Mouse (Mus musculus) CH12.LX (cell line): ENCODE results near the gene Cirbp. TPM values are rescaled to one million over a fixed set of nuclear protein-coding genes. Genes with fewer than 3 reads are reported as not detected.

ENCODE experiments used
- DNase-seq: peaks from one replicate; pipeline ENCODE4 v3.0.0-alpha.2; 2013; ENCODE audit errors: extremely low read depth
- H3K27ac ChIP-seq: 2 replicates; pipeline ENCODE4 v1.5.1; 2012; ENCODE audit warnings: low read depth, mild to moderate bottlenecking, control low read depth, moderate library complexity; ENCODE audit not compliant: insufficient read depth
- H3K27me3 ChIP-seq: replicated peaks from 2 replicates; pipeline ENCODE3; 2012; ENCODE audit warnings: inconsistent platforms
- H3K36me3 ChIP-seq, 2 experiments: replicated peaks in 1 of 2; 2 replicates each; pipeline versions ENCODE3 to v1.6.1; 2012; ENCODE audit warnings: inconsistent platforms in 1 of 2, low read length in 1 of 2, mild to moderate bottlenecking in 1 of 2, mixed read lengths in 1 of 2, moderate library complexity in 1 of 2; ENCODE audit not compliant: control insufficient read depth in 1 of 2, insufficient read depth in 1 of 2
- H3K4me1 ChIP-seq, 2 experiments: 2 replicates each; pipeline ENCODE4 v1.6.1; 2012; ENCODE audit warnings: inconsistent platforms in 1 of 2, moderate library complexity in 1 of 2; ENCODE audit not compliant: insufficient read depth in 2 of 2, control insufficient read depth in 1 of 2
- H3K4me2 ChIP-seq: 2 replicates; pipeline ENCODE4 v1.6.1; 2012; ENCODE audit warnings: low read depth, mild to moderate bottlenecking, control low read depth; ENCODE audit not compliant: poor library complexity, insufficient read depth, severe bottlenecking
- H3K4me3 ChIP-seq, 3 experiments: fragments of 150-350 bp in 1 of 3; sonication (generic) in 1 of 3; replicated peaks in 1 of 3; 2 replicates each; pipeline versions ENCODE3 to v1.5.1; 2011 to 2012; ENCODE audit warnings: low read depth in 2 of 3, low read length in 2 of 3, mild to moderate bottlenecking in 2 of 3, moderate library complexity in 2 of 3, control low read depth in 1 of 3, improper control_type of control experiment in 1 of 3, inconsistent platforms in 1 of 3, mixed read lengths in 1 of 3; ENCODE audit not compliant: poor library complexity in 1 of 3
- H3K79me2 ChIP-seq: replicated peaks from 2 replicates; pipeline ENCODE4 v1.6.1; 2012; ENCODE audit warnings: mild to moderate bottlenecking, moderate library complexity; ENCODE audit not compliant: control insufficient read depth, poor library complexity, insufficient read depth, severe bottlenecking; ENCODE audit errors: extremely low read depth
- H3K9ac ChIP-seq: 2 replicates; pipeline ENCODE4 v1.6.1; 2012; ENCODE audit warnings: low read depth, mild to moderate bottlenecking, control low read depth, moderate library complexity; ENCODE audit not compliant: insufficient read depth
- H3K9me3 ChIP-seq: replicated peaks from 2 replicates; pipeline ENCODE3; 2012; ENCODE audit warnings: low read length, inconsistent platforms, mixed read lengths
- CTCF ChIP-seq, 2 experiments: IDR thresholded peaks in 1 of 2; conservative IDR thresholded peaks in 1 of 2; 2 replicates each; pipeline ENCODE4 v1.5.1; 2011 to 2012; ENCODE audit warnings: low read depth in 2 of 2, low read length in 2 of 2, improper control_type of control experiment in 1 of 2, inconsistent platforms in 1 of 2, mild to moderate bottlenecking in 1 of 2, moderate library complexity in 1 of 2
- EP300 ChIP-seq: IDR thresholded peaks from 2 replicates; pipeline ENCODE4 v1.6.1; 2011; ENCODE audit warnings: low read length, improper control_type of control experiment
- ETS1 ChIP-seq: conservative IDR thresholded peaks from 2 replicates; pipeline ENCODE4 v1.6.1; 2012; ENCODE audit warnings: low read depth, mild to moderate bottlenecking, inconsistent platforms, low read length, improper control_type of control experiment, moderate library complexity
- JUN ChIP-seq: IDR thresholded peaks from 2 replicates; pipeline ENCODE4 v1.6.1; 2011; ENCODE audit warnings: low read depth, mild to moderate bottlenecking, low read length, improper control_type of control experiment, moderate library complexity; ENCODE audit not compliant: insufficient read depth
- JUND ChIP-seq: conservative IDR thresholded peaks from 2 replicates; pipeline ENCODE4 v1.6.1; 2011; ENCODE audit warnings: low read depth, low read length, improper control_type of control experiment
- KAT2A ChIP-seq: IDR thresholded peaks from 2 replicates; pipeline ENCODE4 v1.6.1; 2012; ENCODE audit warnings: low read length, improper control_type of control experiment, inconsistent platforms; ENCODE audit not compliant: insufficient replicate concordance
- MAFK ChIP-seq: IDR thresholded peaks from 2 replicates; pipeline ENCODE4 v1.6.1; 2011; ENCODE audit warnings: low read length, improper control_type of control experiment; ENCODE audit not compliant: insufficient replicate concordance
- MAX ChIP-seq: IDR thresholded peaks from 2 replicates; pipeline ENCODE4 v1.6.1; 2011; ENCODE audit warnings: low read length, improper control_type of control experiment
- MEF2A ChIP-seq: IDR thresholded peaks from 2 replicates; pipeline ENCODE4 v1.6.1; 2014; ENCODE audit warnings: low read depth, mild to moderate bottlenecking, inconsistent platforms, low read length, improper control_type of control experiment, borderline replicate concordance
- MXI1 ChIP-seq: IDR thresholded peaks from 2 replicates; pipeline ENCODE4 v1.6.1; 2011; ENCODE audit warnings: mild to moderate bottlenecking, low read depth, low read length, improper control_type of control experiment
- NELFE ChIP-seq: IDR thresholded peaks from 2 replicates; pipeline ENCODE4 v1.6.1; 2011; ENCODE audit warnings: low read depth, low read length, improper control_type of control experiment
- NRF1 ChIP-seq: IDR thresholded peaks from 2 replicates; pipeline ENCODE4 v1.6.1; 2014; ENCODE audit warnings: low read depth, mild to moderate bottlenecking, inconsistent platforms, low read length, improper control_type of control experiment, moderate library complexity
- POLR2A ChIP-seq: IDR thresholded peaks from 2 replicates; pipeline ENCODE4 v1.6.1; 2011; ENCODE audit warnings: low read depth, mild to moderate bottlenecking, improper control_type of control experiment, low read length
- RAD21 ChIP-seq: IDR thresholded peaks from 2 replicates; pipeline ENCODE4 v1.6.1; 2011; ENCODE audit warnings: low read depth, mild to moderate bottlenecking, low read length, improper control_type of control experiment, moderate library complexity
- TBP ChIP-seq: conservative IDR thresholded peaks from 2 replicates; pipeline ENCODE4 v1.6.1; 2011; ENCODE audit warnings: low read depth, low read length, improper control_type of control experiment
- TCF12 ChIP-seq: IDR thresholded peaks from 2 replicates; pipeline ENCODE4 v1.6.1; 2014; ENCODE audit warnings: low read depth, mild to moderate bottlenecking, inconsistent platforms, low read length, improper control_type of control experiment
- USF1 ChIP-seq: IDR thresholded peaks from 2 replicates; pipeline ENCODE4 v1.6.1; 2014; ENCODE audit warnings: low read depth, mild to moderate bottlenecking, inconsistent platforms, low read length, improper control_type of control experiment
- ZC3H11A ChIP-seq: IDR thresholded peaks from 2 replicates; pipeline ENCODE4 v1.6.1; 2012; ENCODE audit warnings: low read depth, mild to moderate bottlenecking, inconsistent platforms, low read length, improper control_type of control experiment
- ZKSCAN1 ChIP-seq: IDR thresholded peaks from 2 replicates; pipeline ENCODE4 v1.6.1; 2012; ENCODE audit warnings: low read depth, inconsistent platforms, low read length, improper control_type of control experiment, borderline replicate concordance
- ZMIZ1 ChIP-seq: IDR thresholded peaks from 2 replicates; pipeline ENCODE4 v1.6.1; 2012; ENCODE audit warnings: low read depth, mild to moderate bottlenecking, inconsistent platforms, low read length, improper control_type of control experiment
- dilution Hi-C: fragments of 300-500 bp; cut with MboI; formaldehyde crosslinking; loops from 2 replicates; pipeline ENCODE4 v1.14.3; 2020; ENCODE audit warnings: low sequenced_read_pairs; ENCODE audit not compliant: extremely low pct_unique_long_range_greater_than_20kb, extremely low pct_ligation_motif_present
- in situ Hi-C: fragments of 300-500 bp; cut with MboI; formaldehyde crosslinking; loops from 3 replicates; pipeline ENCODE4 v1.14.3; 2019; ENCODE audit warnings: low sequenced_read_pairs, low pct_ligation_motif_present, low pct_unique_long_range_greater_than_20kb, mixed read lengths
- polyA plus RNA-seq: library from polyadenylated mRNA; unstranded; fragments of >175 nt; gene quantifications from 2 replicates; pipeline ENCODE4 v1.2.1, GENCODE M21; 2012; ENCODE audit warnings: low read depth; ENCODE audit not compliant: insufficient read length
- total RNA-seq, 2 experiments: library from RNA; depleted of rRNA; stranded (reverse); fragments of 300-350 nt in 1 of 2; fragments of >200 nt in 1 of 2; gene quantifications; 2 replicates each; pipeline ENCODE4 v1.2.3; 2012 to 2014

Gene Cirbp
- total and polyA plus RNA-seq, 3 experiments, result 27.0 to 40.2 (median 34.4) TPM

GRCm38 (mm10) chr10:80116927-80117691 is 48.7 kb upstream of the Cirbp start (continued):
- no peak for TF ChIP-seq KAT2A
- TF ChIP-seq ZKSCAN1, result no peak
- TF ChIP-seq RAD21, result no peak

- peaks cover 21 to 52% of the 10 kb centered on the region in 2 experiments for H3K4me1 ChIP-seq
- peaks cover 36 to 51% of the 10 kb centered on the region in 2 experiments for H3K36me3 ChIP-seq
- H3K27me3 ChIP-seq, result no peaks in the 10 kb centered on the region
- H3K79me2 ChIP-seq, result peaks cover 69% of the 10 kb centered on the region
- no peak for TF ChIP-seq MXI1
- no peak for TF ChIP-seq JUN
- H3K9ac ChIP-seq, result peak overlapping the region; percentile 93; the same call in 1 of the 2 replicates
- H3K4me2 ChIP-seq, result peak overlapping the region; percentile 83
- H3K4me3 ChIP-seq, result peak overlapping the region; percentile 85 to 93 (median 90)
- no peak for DNase-seq
- in situ Hi-C loops, result no loop called here
- H3K27ac ChIP-seq, result no peak overlapping the region
- no peaks in the 10 kb centered on the region for H3K9me3 ChIP-seq
- dilution Hi-C loops, result no loop called here
These were observed 48.0 kb upstream of the Cirbp start for GRCm38 (mm10) chr10:80117736-80118135.

GRCm38 (mm10) chr10:80118552-80118951 is 47.2 kb upstream of the Cirbp start:
- peak overlapping the region; percentile 83 for H3K4me2 ChIP-seq
- H3K79me2 ChIP-seq, result peaks cover 77% of the 10 kb centered on the region
- dilution Hi-C loops, result no loop called here
- no peak for DNase-seq
- H3K36me3 ChIP-seq, result peaks cover 41 to 58% of the 10 kb centered on the region in 2 experiments
- H3K4me3 ChIP-seq, result no peak overlapping the region
- no peak for TF ChIP-seq ZMIZ1
- TF ChIP-seq, all 38 proteins: peak for 0
- Histone ChIP-seq H3K9ac (no peak overlapping the region), H3K27ac (no peak overlapping the region), H3K27me3 (no peaks in the 10 kb centered on the region), H3K9me3 (no peaks in the 10 kb centered on the region), H3K4me1 (peaks cover 21 to 52% of the 10 kb centered on the region in 2 experiments)
- in situ Hi-C loops, result no loop called here

GRCm38 (mm10) chr10:80120146-80120545 is 45.6 kb upstream of the Cirbp start:
- Histone ChIP-seq H3K79me2 (peaks cover 89% of the 10 kb centered on the region), H3K9me3 (no peaks in the 10 kb centered on the region), H3K4me1 (peaks cover 19 to 44% of the 10 kb centered on the region in 2 experiments), H3K4me2 (no peak overlapping the region), H3K36me3 (peaks cover 56 to 74% of the 10 kb centered on the region in 2 experiments), H3K9ac (no peak overlapping the region), H3K27me3 (no peaks in the 10 kb centered on the region), H3K4me3 (no peak overlapping the region), H3K27ac (no peak overlapping the region)
- no peak for DNase-seq
- in situ Hi-C loops (no loop called here), dilution Hi-C loops (no loop called here)
- TF ChIP-seq ETS1, result no peak
- no peak for TF ChIP-seq ZC3H11A
- TF ChIP-seq RAD21, result no peak
- TF ChIP-seq NRF1, result no peak
- TF ChIP-seq JUND, result no peak
- no peak for TF ChIP-seq POLR2A
- no peak for TF ChIP-seq EP300
- no peak for TF ChIP-seq USF1
- no peak for TF ChIP-seq CTCF (conservative IDR thresholded peaks at IDR 0.05 in 1 of 2, IDR thresholded peaks at IDR 0.05 in 1 of 2; ENCODE audit: low read depth in 2 of 2, low read length in 2 of 2)
- TF ChIP-seq MEF2A, result no peak
- TF ChIP-seq TCF12, result no peak
- no peak for TF ChIP-seq KAT2A
- TF ChIP-seq MAFK, result no peak
- no peak for TF ChIP-seq NELFE
- no peak for TF ChIP-seq MAX
- TF ChIP-seq TBP, result no peak
- no peak for TF ChIP-seq ZMIZ1
- no peak for TF ChIP-seq JUN
